ENCODE assay signal across 14 mouse cellular contexts in the genomic region with DNA sequence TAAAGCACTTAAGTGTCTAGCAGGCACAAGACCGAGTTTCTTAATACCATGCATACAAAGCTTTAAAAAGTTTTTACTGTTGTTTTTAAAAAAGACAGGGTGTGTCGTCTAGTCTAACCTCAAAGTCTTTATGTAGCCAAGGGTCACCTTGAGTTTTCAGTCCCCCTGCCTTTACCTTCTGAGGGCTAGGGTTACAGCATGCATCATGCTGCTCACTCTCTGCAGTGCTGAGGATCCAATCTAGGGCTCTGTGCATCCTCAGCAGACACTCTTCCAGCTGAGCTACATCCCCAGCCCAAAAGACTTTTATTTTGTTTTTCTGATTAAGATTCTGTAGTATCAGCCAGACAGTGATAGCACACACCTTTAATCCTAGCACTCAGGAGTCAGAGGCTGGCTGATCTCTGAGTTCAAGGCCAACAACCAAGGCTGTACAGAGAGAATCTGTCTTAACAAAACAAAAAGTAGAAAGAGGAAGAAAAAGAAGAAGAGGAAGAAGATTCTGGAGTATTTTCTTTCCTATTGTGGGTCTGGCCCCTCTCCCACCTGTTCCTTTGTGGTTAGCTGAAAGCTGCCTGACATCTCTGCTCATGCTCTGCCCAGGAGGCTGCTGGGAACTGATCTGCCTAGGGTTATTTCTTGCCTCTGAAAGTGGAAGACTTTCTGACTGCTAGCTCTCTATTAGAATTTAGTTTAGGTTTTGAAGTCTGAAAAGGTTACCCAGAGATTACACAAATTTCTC. TPM values are rescaled to one million over a fixed set of nuclear protein-coding genes. Genes with fewer than 3 reads are reported as not detected.
DNase-seq lines count a peak whose midpoint lies in the region; ATAC-seq and TF ChIP-seq lines count a peak whose summit lies in the region.
"Had no signal": no experiment of that assay in that cellular context is flagged by ENCODE, and none has a peak within 500 bp of the region (broad histone marks: within the 10 kb centered on the region; RNA-seq: fewer than 3 reads in every experiment).

No protein-coding gene starts in this region.

- no peak for ATAC-seq in lung, embryonic 15.5 days (ENCODE audit: borderline replicate concordance, extremely low read depth, low FRiP score, low TSS enrichment)
- no peak for ATAC-seq in liver, embryonic 12.5 days
- ATAC-seq: hindbrain, postnatal 0 days had no signal

- H3K9me3 ChIP-seq in heart, embryonic 10.5 days, result no peaks in the 10 kb centered on the region
- H3K9me3 ChIP-seq in lung, embryonic 15.5 days, result no peaks in the 10 kb centered on the region
- H3K9me3 ChIP-seq in liver, embryonic 12.5 days (replicated peaks), result no peaks in the 10 kb centered on the region
- H3K9me3 ChIP-seq: embryonic facial prominence, embryonic 15.5 days; neural tube, embryonic 15.5 days had no signal

- no peaks in the 10 kb centered on the region for H3K27me3 ChIP-seq in heart, embryonic 10.5 days (ENCODE audit: insufficient read depth, poor library complexity, severe bottlenecking)
- H3K27me3 ChIP-seq in lung, embryonic 15.5 days, result no peaks in the 10 kb centered on the region
- H3K27me3 ChIP-seq in liver, embryonic 12.5 days (replicated peaks), result no peaks in the 10 kb centered on the region
- H3K27me3 ChIP-seq: embryonic facial prominence, embryonic 15.5 days; neural tube, embryonic 15.5 days had no signal

- no peak for TF ChIP-seq CTCF in lung, adult 2 months (IDR thresholded peaks at IDR 0.05; ENCODE audit: insufficient read depth, low read length)

- peaks cover 67% of the 10 kb centered on the region for H3K36me3 ChIP-seq in heart, embryonic 10.5 days
- peaks cover 67% of the 10 kb centered on the region for H3K36me3 ChIP-seq in lung, embryonic 15.5 days
- H3K36me3 ChIP-seq in liver, embryonic 12.5 days, result peaks cover 82% of the 10 kb centered on the region

- TF ChIP-seq POLR2A in lung, adult 2 months (IDR thresholded peaks at IDR 0.05; ENCODE audit: borderline replicate concordance, extremely low read depth, low read depth, low read length), result no peak

- H3K4me3 ChIP-seq in heart, embryonic 10.5 days, result no peak overlapping the region
- H3K4me3 ChIP-seq in lung, embryonic 15.5 days, result no peak overlapping the region
- no peak overlapping the region for H3K4me3 ChIP-seq in lung, adult 2 months (replicated peaks; ENCODE audit: extremely low read depth, low read depth, low read length)
- H3K4me3 ChIP-seq in liver, embryonic 12.5 days, result no peak overlapping the region
- H3K4me3 ChIP-seq: embryonic facial prominence, embryonic 15.5 days; neural tube, embryonic 15.5 days had no signal

- peak overlapping the region; percentile 84 for H3K27ac ChIP-seq in heart, embryonic 10.5 days
- H3K27ac ChIP-seq in lung, embryonic 15.5 days, result peak overlapping the region; percentile 72; the same call in 1 of the 2 replicates
- H3K27ac ChIP-seq in liver, embryonic 12.5 days, result peak overlapping the region; percentile 31; the same call in 1 of the 2 replicates
- H3K27ac ChIP-seq: embryonic facial prominence, embryonic 15.5 days; hindbrain, postnatal 0 days; liver, embryonic 14.5 days; neural tube, embryonic 15.5 days had no signal

- H3K4me1 ChIP-seq in heart, embryonic 10.5 days, result peaks cover 29% of the 10 kb centered on the region
- peaks cover 19% of the 10 kb centered on the region; the same call in 1 of the 2 replicates for H3K4me1 ChIP-seq in lung, embryonic 15.5 days
- peaks cover 35% of the 10 kb centered on the region for H3K4me1 ChIP-seq in lung, adult 2 months (ENCODE audit: control insufficient read depth, insufficient read depth, low read length)
- H3K4me1 ChIP-seq in liver, embryonic 12.5 days, result peaks cover 24% of the 10 kb centered on the region
- H3K4me1 ChIP-seq: embryonic facial prominence, embryonic 15.5 days; neural tube, embryonic 15.5 days had no signal

- no peak overlapping the region for H3K9ac ChIP-seq in lung, embryonic 15.5 days
- no peak overlapping the region for H3K9ac ChIP-seq in liver, embryonic 12.5 days
- H3K9ac ChIP-seq: embryonic facial prominence, embryonic 15.5 days; liver, embryonic 14.5 days; neural tube, embryonic 15.5 days had no signal

- no peak for DNase-seq in heart, embryonic 10.5 days (ENCODE audit: low spot score)
- no peak for DNase-seq in heart, postnatal 14 days
- no peak for DNase-seq in lung, adult 2 months
- peak; percentile 47 to 66 for DNase-seq in thymus, postnatal 36 days
- no peak for DNase-seq in adrenal gland, postnatal 14 days
- DNase-seq in left cerebral cortex, postnatal 10 days (ENCODE audit: extremely low spot score in 1 of 2, low spot score in 2 of 2), result no peak
- DNase-seq: cerebellum, adult 11 months; midbrain, embryonic 14.5 days had no signal

- WGBS in heart, embryonic 10.5 days, result 66% methylated on average over 2 of the region's 2 CpGs
- WGBS in lung, embryonic 15.5 days, result 77% methylated on average over 2 of the region's 2 CpGs
- WGBS in lung, adult 2 months, result 79% methylated on average over 2 of the region's 2 CpGs
- 63% methylated on average over 2 of the region's 2 CpGs for WGBS in liver, embryonic 12.5 days (ENCODE audit: insufficient replicate concordance)

- no peak overlapping the region for H3K4me2 ChIP-seq in lung, embryonic 15.5 days
- no peak overlapping the region for H3K4me2 ChIP-seq in liver, embryonic 12.5 days
- H3K4me2 ChIP-seq: embryonic facial prominence, embryonic 15.5 days; neural tube, embryonic 15.5 days had no signal

- intact Hi-C loops in heart, postnatal 14 days (cut with DNase I), result no loop called here
- intact Hi-C loops in left cerebral cortex, postnatal 10 days (cut with DNase I), result no loop called here

RNA-seq across cellular contexts. Expression of a gene that starts 8.0 kb away (rescaled TPM):
- polyA plus RNA-seq in heart, embryonic 10.5 days (2016; fragmentation: Nextera tagmentation; extraction: Ambion mirVana), result 16.9 and 18.7 TPM in 2 replicates
- 10 to 100 TPM; 32.7 to 32.8 TPM for total RNA-seq in heart, postnatal 14 days (2021)
- 26.0 TPM in 2 replicates for polyA plus RNA-seq in lung, embryonic 15.5 days (2015; fragmentation: Nextera tagmentation; extraction: Ambion mirVana)
- 96.6 and 130 TPM in 2 replicates for polyA plus RNA-seq in lung, adult 2 months (2012; rRNA removed)
- polyA plus RNA-seq in liver, embryonic 12.5 days (2016; fragmentation: Nextera tagmentation; extraction: Ambion mirVana), result 15.0 and 15.8 TPM in 2 replicates
- 32.3 and 41.8 TPM in 2 replicates for total RNA-seq in adrenal gland, postnatal 14 days (2021)
- 10 to 100 TPM; 44.2 to 50.3 TPM for total RNA-seq in left cerebral cortex, postnatal 10 days (2021)

RNA-seq across cellular contexts. Expression of a gene that starts 27.5 kb away (rescaled TPM):
- 55.3 and 75.2 TPM in 2 replicates for polyA plus RNA-seq in heart, embryonic 10.5 days (2016; fragmentation: Nextera tagmentation; extraction: Ambion mirVana)
- total RNA-seq in heart, postnatal 14 days (2021), result 100 to 1,000 TPM; 136 to 143 TPM
- 71.2 and 78.8 TPM in 2 replicates for polyA plus RNA-seq in lung, embryonic 15.5 days (2015; fragmentation: Nextera tagmentation; extraction: Ambion mirVana)
- 216 and 256 TPM in 2 replicates for polyA plus RNA-seq in lung, adult 2 months (2012; rRNA removed)
- 34.6 and 35.5 TPM in 2 replicates for polyA plus RNA-seq in liver, embryonic 12.5 days (2016; fragmentation: Nextera tagmentation; extraction: Ambion mirVana)
- total RNA-seq in adrenal gland, postnatal 14 days (2021), result 148 and 155 TPM in 2 replicates
- 10 to 100 TPM; 27.3 to 30.8 TPM for total RNA-seq in left cerebral cortex, postnatal 10 days (2021)

RNA-seq across cellular contexts. Expression of a gene that starts 34.9 kb away (rescaled TPM):
- 56.1 and 80.1 TPM in 2 replicates for polyA plus RNA-seq in heart, embryonic 10.5 days (2016; fragmentation: Nextera tagmentation; extraction: Ambion mirVana)
- total RNA-seq in heart, postnatal 14 days (2021), result 100 to 1,000 TPM; 124 to 130 TPM
- polyA plus RNA-seq in lung, embryonic 15.5 days (2015; fragmentation: Nextera tagmentation; extraction: Ambion mirVana), result 73.4 and 76.8 TPM in 2 replicates
- polyA plus RNA-seq in lung, adult 2 months (2012; rRNA removed), result 56.1 and 70.4 TPM in 2 replicates
- polyA plus RNA-seq in liver, embryonic 12.5 days (2016; fragmentation: Nextera tagmentation; extraction: Ambion mirVana), result 65.7 and 69.3 TPM in 2 replicates
- total RNA-seq in adrenal gland, postnatal 14 days (2021), result 150 and 164 TPM in 2 replicates
- total RNA-seq in left cerebral cortex, postnatal 10 days (2021), result 100 to 1,000 TPM; 312 to 326 TPM

RNA-seq across cellular contexts. Expression of a gene that starts 56.3 kb away (rescaled TPM):
- polyA plus RNA-seq in heart, embryonic 10.5 days (2016; fragmentation: Nextera tagmentation; extraction: Ambion mirVana), result 110 and 113 TPM in 2 replicates
- 10 to 100 TPM; 91.1 to 94.4 TPM for total RNA-seq in heart, postnatal 14 days (2021)
- 113 and 118 TPM in 2 replicates for polyA plus RNA-seq in lung, embryonic 15.5 days (2015; fragmentation: Nextera tagmentation; extraction: Ambion mirVana)
- 49.5 and 140 TPM in 2 replicates for polyA plus RNA-seq in lung, adult 2 months (2012; rRNA removed)
- 50.2 and 53.6 TPM in 2 replicates for polyA plus RNA-seq in liver, embryonic 12.5 days (2016; fragmentation: Nextera tagmentation; extraction: Ambion mirVana)
- total RNA-seq in adrenal gland, postnatal 14 days (2021), result 100 and 101 TPM in 2 replicates
- 100 to 1,000 TPM; 123 to 129 TPM for total RNA-seq in left cerebral cortex, postnatal 10 days (2021)

Comparison
In these comparisons a context has a peak if more than half of its experiments do, and no peak if none do; other contexts are left out.
1. DNase-seq: peak in thymus, postnatal 36 days (2 of 2); none in heart, embryonic 10.5 days (single experiment), heart, postnatal 14 days (0 of 2), lung, adult 2 months (single experiment), adrenal gland, postnatal 14 days (single experiment) and left cerebral cortex, postnatal 10 days (0 of 2).
2. H3K27ac ChIP-seq: peak in every context shown above with its lines; median percentile 84 in heart, embryonic 10.5 days; 72 in lung, embryonic 15.5 days; 31 in liver, embryonic 12.5 days.